Mouse (Mus musculus) urinary bladder, adult 18-20 months (tissue): ENCODE measurements around the gene Gpr39.
A peak's percentile ranks its signal among the peaks of the same experiment; 100 is the strongest.
"Not testable (repeated sequence)": the region's sequence is repeated elsewhere in the genome, so short reads cannot be mapped to it uniquely, and the experiment has no call there.

Source experiments
- DNase-seq, 2 experiments: peaks; one replicate each; pipeline ENCODE4 v3.0.0; 2022; ENCODE audit warnings: low spot score in 2 of 2, mixed read lengths in 2 of 2

Gpr39 gene

GRCm38 (mm10) chr1:125676790-125677273, at the start of gene Gpr39:
Gpr39 (plus strand) TSS chr1:125676995.
- peak; percentile 67 to 89 for DNase-seq

- no peak for DNase-seq
Observed at GRCm38 (mm10) chr1:125639501-125640253, 37.1 kb upstream of the Gpr39 start.

GRCm38 (mm10) chr1:125643643-125644042, 33.2 kb upstream of the Gpr39 start:
- no peak for DNase-seq

GRCm38 (mm10) chr1:125646816-125647215, 30.0 kb upstream of the Gpr39 start:
- not testable (repeated sequence) for DNase-seq

- no peak for DNase-seq
Observed at GRCm38 (mm10) chr1:125648011-125648410, 28.8 kb upstream of the Gpr39 start.

GRCm38 (mm10) chr1:125649056-125649455, 27.7 kb upstream of the Gpr39 start:
- DNase-seq: no peak

GRCm38 (mm10) chr1:125652836-125653594, 23.8 kb upstream of the Gpr39 start:
- DNase-seq: no peak

- DNase-seq: no peak
Observed at GRCm38 (mm10) chr1:125657416-125657815, 19.4 kb upstream of the Gpr39 start.

- DNase-seq: no peak
Observed at GRCm38 (mm10) chr1:125660151-125660550, 16.6 kb upstream of the Gpr39 start.

- DNase-seq: no peak
Observed at GRCm38 (mm10) chr1:125660901-125661300, 15.9 kb upstream of the Gpr39 start.

GRCm38 (mm10) chr1:125662058-125662457, 14.7 kb upstream of the Gpr39 start:
- no peak for DNase-seq

GRCm38 (mm10) chr1:125662660-125663059, 14.1 kb upstream of the Gpr39 start:
- DNase-seq: no peak

- peak in 1 of 2 experiments; percentile 45 for DNase-seq
Observed at GRCm38 (mm10) chr1:125663104-125663503, 13.7 kb upstream of the Gpr39 start.

- DNase-seq: no peak
Observed at GRCm38 (mm10) chr1:125665127-125665637, 11.6 kb upstream of the Gpr39 start.

- DNase-seq: no peak
Observed at GRCm38 (mm10) chr1:125669035-125669434, 7.8 kb upstream of the Gpr39 start.

- no peak for DNase-seq
Observed at GRCm38 (mm10) chr1:125675186-125675585, 1.6 kb upstream of the Gpr39 start.

GRCm38 (mm10) chr1:125677286-125677685, 491 bp downstream of the Gpr39 start:
- peak; percentile 60 to 80 for DNase-seq

GRCm38 (mm10) chr1:125679522-125680077, 2.8 kb downstream of the Gpr39 start:
- DNase-seq: no peak

GRCm38 (mm10) chr1:125684423-125684822, 7.6 kb downstream of the Gpr39 start:
- no peak for DNase-seq

- DNase-seq: no peak
Observed at GRCm38 (mm10) chr1:125685304-125685703, 8.5 kb downstream of the Gpr39 start.

- no peak for DNase-seq
Observed at GRCm38 (mm10) chr1:125687701-125688420, 11.1 kb downstream of the Gpr39 start.

GRCm38 (mm10) chr1:125693541-125693940, 16.7 kb downstream of the Gpr39 start:
- peak in 1 of 2 experiments; percentile 33 for DNase-seq
